Mouse (Mus musculus) liver, embryonic 14.5 days (tissue): Measurements from ENCODE around the gene Hoxc10. TPM values are rescaled to one million over a fixed set of nuclear protein-coding genes. Genes with fewer than 3 reads are reported as not detected.

Experiments
- ATAC-seq: fragments of 200-750 bp; cut with Nextera tagmentation; 2 replicates; pipeline ENCODE4 v1.8.0; 2017; ENCODE audit warnings: moderate number of reproducible peaks, mild to moderate bottlenecking, moderate library complexity; ENCODE audit not compliant: insufficient read depth
- DNase-seq, 3 experiments: peaks; one replicate each; pipeline ENCODE4 v3.0.0-alpha.2; 2012 to 2013; ENCODE audit warnings: low read depth in 3 of 3, low spot score in 3 of 3
- H3K27ac ChIP-seq: fragments of 300-500 bp; sonication (generic); 2 replicates; pipeline ENCODE4 v1.5.1; 2014; ENCODE audit warnings: moderate library complexity, mild to moderate bottlenecking, control low read depth, inconsistent platforms
- H3K27me3 ChIP-seq: fragments of 300-500 bp; sonication (generic); 2 replicates; pipeline ENCODE4 v1.6.1; 2014; ENCODE audit warnings: mild to moderate bottlenecking, low read length, moderate library complexity; ENCODE audit not compliant: control insufficient read depth, insufficient read depth
- H3K36me3 ChIP-seq: fragments of 300-500 bp; sonication (generic); replicated peaks from 2 replicates; pipeline ENCODE4 v1.6.1; 2014; ENCODE audit warnings: low read depth; ENCODE audit not compliant: control insufficient read depth, insufficient read depth
- H3K4me1 ChIP-seq, 2 experiments: fragments of 200-500 bp in 1 of 2; fragments of 300-500 bp in 1 of 2; sonication (generic) in 1 of 2; replicated peaks; 2 replicates each; pipeline ENCODE4 v1.6.1; 2012 to 2014; ENCODE audit warnings: antibody characterized with exemption in 1 of 2, inconsistent platforms in 1 of 2, low read length in 1 of 2; ENCODE audit not compliant: control insufficient read depth in 2 of 2, insufficient read depth in 2 of 2
- H3K4me2 ChIP-seq: fragments of 300-500 bp; sonication (generic); 2 replicates; pipeline ENCODE4 v1.6.1; 2014; ENCODE audit warnings: low read depth, mild to moderate bottlenecking, control low read depth, moderate library complexity
- H3K4me3 ChIP-seq, 2 experiments: fragments of 200-500 bp in 1 of 2; fragments of 300-500 bp in 1 of 2; sonication (generic) in 1 of 2; 2 replicates each; pipeline ENCODE4 v1.5.1; 2012 to 2014; ENCODE audit warnings: low read depth in 2 of 2, low read length in 2 of 2, mild to moderate bottlenecking in 2 of 2, control low read depth in 1 of 2, inconsistent platforms in 1 of 2, moderate library complexity in 1 of 2; ENCODE audit not compliant: insufficient read depth in 1 of 2
- H3K9ac ChIP-seq: fragments of 300-500 bp; sonication (generic); replicated peaks from 2 replicates; pipeline ENCODE4 v1.6.1; 2014; ENCODE audit warnings: mild to moderate bottlenecking, control low read depth, moderate library complexity
- H3K9me3 ChIP-seq: fragments of 300-500 bp; sonication (generic); 2 replicates; pipeline ENCODE4 v1.6.1; 2016; ENCODE audit warnings: low read length, mixed read lengths; ENCODE audit not compliant: control insufficient read depth
- CTCF ChIP-seq: IDR thresholded peaks from 2 replicates; pipeline ENCODE4 v1.5.1; 2016; ENCODE audit warnings: antibody characterized with exemption, low read depth, control low read depth
- EP300 ChIP-seq: IDR thresholded peaks from 2 replicates; pipeline ENCODE4 v1.6.1; 2016; ENCODE audit warnings: antibody characterized with exemption, low read depth
- WGBS: fragments of 180-500 bp; shearing (Covaris S2); extraction: QIAGEN DNeasy Blood & Tissue Kit; methylation state at CpG from one replicate; pipeline ENCODE4 v1.1.7; 2014; ENCODE audit not compliant: insufficient replicate concordance; 5-methylcytosine and 5-hydroxymethylcytosine counted together
- polyA plus RNA-seq, 2 experiments: library from polyadenylated mRNA; depleted of rRNA in 1 of 2; stranded (reverse) in 1 of 2; unstranded in 1 of 2; fragments of >200 nt; fragmentation: Nextera tagmentation in 1 of 2; extraction: Ambion mirVana in 1 of 2; gene quantifications; 2 replicates each; pipeline versions ENCODE4 v1.2.1 to v1.2.3; 2012 to 2014

Hoxc10 gene
- polyA plus RNA-seq, 2 experiments = not detected

DNA sequence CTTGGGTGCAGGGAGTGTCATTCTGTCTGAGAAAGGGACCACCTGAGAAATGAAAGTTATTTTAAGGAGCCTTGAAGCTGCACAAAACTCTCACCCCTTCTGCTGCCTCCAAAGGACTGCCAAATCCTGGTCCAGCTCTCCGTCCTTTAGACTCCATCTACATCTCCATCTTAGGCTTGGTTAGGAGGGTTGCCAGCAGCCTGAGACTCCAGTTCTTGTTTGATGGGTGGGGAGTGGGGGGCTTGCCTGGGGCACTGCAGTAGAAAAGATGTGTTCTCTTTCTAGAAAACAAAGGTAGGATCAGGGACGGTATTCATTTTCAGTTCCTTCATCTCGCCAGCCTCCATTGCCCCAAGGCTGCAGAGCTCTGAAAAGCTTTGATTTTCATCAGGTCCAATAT, 30.8 kb downstream of the Hoxc10 start:
- no peaks in the 10 kb centered on the region for H3K9me3 ChIP-seq
- no peak for TF ChIP-seq CTCF
- TF ChIP-seq EP300 = no peak
- H3K36me3 ChIP-seq = no peaks in the 10 kb centered on the region
- H3K9ac ChIP-seq = no peak overlapping the region
- peaks cover 96% of the 10 kb centered on the region for H3K27me3 ChIP-seq
- DNase-seq = no peak
- no peak overlapping the region for H3K4me3 ChIP-seq
- H3K27ac ChIP-seq = no peak overlapping the region
- ATAC-seq = no peak
- H3K4me1 ChIP-seq = no peaks in the 10 kb centered on the region
- WGBS = 2% methylated on average over 3 of the region's 3 CpGs
- H3K4me2 ChIP-seq = no peak overlapping the region

GRCm38 (mm10) chr15:102997939-102998355, 31.4 kb downstream of the Hoxc10 start, which contains the start of gene Hoxc6:
Gene Hoxc6, plus strand, starts transcription at chr15:102998257.
- H3K9me3 ChIP-seq = no peaks in the 10 kb centered on the region
- DNase-seq (no peak), ATAC-seq (no peak)
- no peak for TF ChIP-seq CTCF
- TF ChIP-seq EP300 = no peak
- H3K4me2 ChIP-seq = peak within 1 kb of the TSS; percentile 60
- peak within 1 kb of the TSS in 1 of 2 experiments; percentile 12; a peak in 1 of 4 replicates for H3K4me3 ChIP-seq
- H3K27me3 ChIP-seq = peaks cover 96% of the 10 kb centered on the region
- no peaks in the 10 kb centered on the region for H3K4me1 ChIP-seq
- 2% methylated on average over 19 of the region's 19 CpGs for WGBS
- no peak within 1 kb of the TSS for H3K9ac ChIP-seq
- no peak within 1 kb of the TSS for H3K27ac ChIP-seq
- no peaks in the 10 kb centered on the region for H3K36me3 ChIP-seq

- ATAC-seq (no peak), DNase-seq (no peak)
- peak overlapping the region in 1 of 2 experiments; percentile 12; a peak in 1 of 4 replicates for H3K4me3 ChIP-seq
- H3K27me3 ChIP-seq = peaks cover 97% of the 10 kb centered on the region
- under 1% methylated on average over 19 of the region's 19 CpGs for WGBS
- H3K36me3 ChIP-seq = no peaks in the 10 kb centered on the region
- no peak overlapping the region for H3K27ac ChIP-seq
- peak overlapping the region; percentile 60 for H3K4me2 ChIP-seq
- no peak overlapping the region for H3K9ac ChIP-seq
- no peaks in the 10 kb centered on the region for H3K4me1 ChIP-seq
- TF ChIP-seq CTCF (no peak), EP300 (no peak)
- H3K9me3 ChIP-seq = no peaks in the 10 kb centered on the region
These were observed 32.1 kb downstream of the Hoxc10 start for GRCm38 (mm10) chr15:102998608-102999182.

DNA sequence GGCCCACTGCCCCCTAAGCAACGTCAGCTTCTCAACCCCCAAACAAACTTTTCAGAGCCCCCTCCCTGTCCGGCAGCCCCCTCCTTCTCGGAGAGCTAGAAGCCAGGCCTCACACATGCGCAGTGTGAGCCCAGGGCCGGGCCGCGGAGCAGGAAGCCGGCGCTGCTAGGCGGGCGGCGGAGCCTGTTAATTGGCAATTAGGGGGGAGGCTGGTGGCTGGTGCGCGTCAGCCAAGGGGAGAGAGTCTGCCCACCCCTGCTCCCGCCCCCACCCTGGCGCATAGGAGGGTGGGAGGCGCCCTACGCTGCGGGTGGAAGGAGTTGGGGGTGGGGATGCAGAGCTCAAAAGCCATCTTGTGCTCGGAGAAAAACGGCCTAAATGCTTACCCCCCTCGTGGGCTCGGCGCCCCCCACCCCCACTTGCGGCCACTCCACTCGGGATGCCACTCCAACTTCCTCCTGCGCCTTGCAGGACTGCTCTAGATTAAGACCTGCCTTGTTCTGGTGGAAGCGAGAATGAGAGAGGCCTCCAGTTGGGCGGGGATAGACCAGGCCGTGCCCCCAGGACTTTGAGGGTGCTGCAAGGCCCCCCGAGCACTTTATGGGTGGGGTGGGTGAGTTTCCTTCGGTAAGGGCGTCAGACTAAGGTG, 32.7 kb downstream of the Hoxc10 start:
- no peaks in the 10 kb centered on the region for H3K9me3 ChIP-seq
- no peak overlapping the region for H3K27ac ChIP-seq
- H3K4me1 ChIP-seq = no peaks in the 10 kb centered on the region
- DNase-seq (no peak), ATAC-seq (peak; percentile 52; the same call in 1 of the 2 replicates)
- WGBS = 1% methylated on average over 33 of the region's 33 CpGs
- peaks cover 99% of the 10 kb centered on the region for H3K27me3 ChIP-seq
- H3K4me2 ChIP-seq = peak overlapping the region; percentile 60
- peak overlapping the region in 1 of 2 experiments; percentile 38; a peak in 2 of 4 replicates for H3K4me3 ChIP-seq
- H3K36me3 ChIP-seq = no peaks in the 10 kb centered on the region
- H3K9ac ChIP-seq = no peak overlapping the region
- TF ChIP-seq EP300 = no peak

GRCm38 (mm10) chr15:102999955-103000354, 33.4 kb downstream of the Hoxc10 start:
- no peaks in the 10 kb centered on the region for H3K36me3 ChIP-seq
- no peak overlapping the region for H3K4me3 ChIP-seq
- no peak for ATAC-seq
- WGBS = 10% methylated on average over 11 of the region's 11 CpGs
- no peak overlapping the region for H3K27ac ChIP-seq
- H3K4me2 ChIP-seq = no peak overlapping the region
- H3K9ac ChIP-seq = no peak overlapping the region
- no peak for DNase-seq
- TF ChIP-seq CTCF (no peak), EP300 (no peak)
- no peaks in the 10 kb centered on the region for H3K4me1 ChIP-seq
- H3K27me3 ChIP-seq = peaks cover 99% of the 10 kb centered on the region
- no peaks in the 10 kb centered on the region for H3K9me3 ChIP-seq
